Mouse (Mus musculus) hindbrain, embryonic 12.5 days (tissue): ENCODE results near the gene Cpped1. TPM values are rescaled to one million over a fixed set of nuclear protein-coding genes. Genes with fewer than 3 reads are reported as not detected.

ENCODE experiments used
- ATAC-seq: fragments of 200-750 bp; cut with Nextera tagmentation; 2 replicates; pipeline ENCODE4 v1.8.0; 2017; ENCODE audit warnings: moderate TSS enrichment; ENCODE audit not compliant: low FRiP score
- H3K27ac ChIP-seq: fragments of 300-500 bp; sonication (generic); 2 replicates; pipeline ENCODE4 v1.5.1; 2016; ENCODE audit warnings: mild to moderate bottlenecking
- H3K27me3 ChIP-seq: fragments of 300-500 bp; sonication (generic); 2 replicates; pipeline ENCODE4 v1.6.1; 2016; ENCODE audit warnings: mild to moderate bottlenecking
- H3K36me3 ChIP-seq: fragments of 300-500 bp; sonication (generic); 2 replicates; pipeline ENCODE4 v1.6.1; 2016; ENCODE audit warnings: mild to moderate bottlenecking
- H3K4me1 ChIP-seq: fragments of 300-500 bp; sonication (generic); 2 replicates; pipeline ENCODE4 v1.6.1; 2016
- H3K4me2 ChIP-seq: fragments of 300-500 bp; sonication (generic); replicated peaks from 2 replicates; pipeline ENCODE4 v1.6.1; 2016; ENCODE audit warnings: mild to moderate bottlenecking
- H3K4me3 ChIP-seq: fragments of 300-500 bp; sonication (generic); 2 replicates; pipeline ENCODE4 v1.5.1; 2016; ENCODE audit warnings: mild to moderate bottlenecking
- H3K9ac ChIP-seq: fragments of 300-500 bp; sonication (generic); 2 replicates; pipeline ENCODE4 v1.6.1; 2016; ENCODE audit warnings: mild to moderate bottlenecking, moderate library complexity
- H3K9me3 ChIP-seq: fragments of 300-500 bp; sonication (generic); replicated peaks from 2 replicates; pipeline ENCODE4 v1.6.1; 2016; ENCODE audit warnings: mild to moderate bottlenecking
- WGBS: fragments of 180-500 bp; shearing (Covaris S2); methylation state at CpG from one replicate; pipeline ENCODE4 v1.1.7; 2016; 5-methylcytosine and 5-hydroxymethylcytosine counted together
- polyA plus RNA-seq: library from polyadenylated mRNA; unstranded; fragments of >200 nt; fragmentation: Nextera tagmentation; extraction: Ambion mirVana; gene quantifications from 2 replicates; pipeline ENCODE4 v1.2.1, GENCODE M21; 2016

Cpped1 gene
- polyA plus RNA-seq, 1 experiment from 2014 or later = 14.6 TPM

DNA sequence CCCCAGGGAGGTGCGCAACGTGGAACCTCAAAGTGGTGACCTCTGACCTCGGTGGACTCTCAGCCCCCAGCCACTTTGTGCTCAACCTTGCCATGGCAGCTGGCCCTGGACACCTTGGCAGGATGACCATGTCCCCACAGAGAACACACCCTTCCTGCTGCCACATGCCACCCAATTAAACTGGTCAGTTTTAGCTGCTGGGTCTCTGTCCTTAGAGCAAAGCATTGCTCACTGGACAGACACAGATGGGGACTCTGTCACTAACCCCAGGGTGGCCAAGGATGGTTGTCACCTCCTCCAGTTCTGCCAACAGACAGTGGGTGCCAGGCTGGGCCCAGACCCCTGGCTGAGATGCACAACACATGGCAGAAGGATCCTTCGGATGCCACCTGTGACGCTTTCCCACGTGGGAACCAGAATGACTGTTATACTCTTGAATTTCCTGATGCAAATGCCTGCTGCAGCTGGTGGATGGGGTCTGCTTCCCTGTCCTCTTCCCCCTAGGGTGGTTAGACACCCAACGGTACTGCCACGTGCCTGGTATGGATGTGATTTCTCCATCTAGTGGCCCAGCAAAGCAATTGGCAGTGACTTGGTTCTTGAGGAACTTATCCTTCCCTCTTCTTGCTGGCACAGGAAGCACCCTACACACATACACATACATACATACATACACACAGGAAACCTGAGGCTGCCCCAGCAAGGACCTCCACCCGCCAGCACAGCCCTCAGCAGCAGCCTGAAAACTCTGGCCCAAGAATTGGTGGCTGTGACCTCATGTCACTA lies 153.8 kb downstream of the Cpped1 start:
- H3K4me1 ChIP-seq = no peaks in the 10 kb centered on the region
- H3K9ac ChIP-seq = no peak overlapping the region
- no peaks in the 10 kb centered on the region for H3K9me3 ChIP-seq
- ATAC-seq = no peak
- H3K4me3 ChIP-seq = no peak overlapping the region
- H3K27me3 ChIP-seq = no peaks in the 10 kb centered on the region
- 85% methylated on average over 9 of the region's 9 CpGs for WGBS
- H3K36me3 ChIP-seq = no peaks in the 10 kb centered on the region
- H3K27ac ChIP-seq = no peak overlapping the region
- no peak overlapping the region for H3K4me2 ChIP-seq

DNA sequence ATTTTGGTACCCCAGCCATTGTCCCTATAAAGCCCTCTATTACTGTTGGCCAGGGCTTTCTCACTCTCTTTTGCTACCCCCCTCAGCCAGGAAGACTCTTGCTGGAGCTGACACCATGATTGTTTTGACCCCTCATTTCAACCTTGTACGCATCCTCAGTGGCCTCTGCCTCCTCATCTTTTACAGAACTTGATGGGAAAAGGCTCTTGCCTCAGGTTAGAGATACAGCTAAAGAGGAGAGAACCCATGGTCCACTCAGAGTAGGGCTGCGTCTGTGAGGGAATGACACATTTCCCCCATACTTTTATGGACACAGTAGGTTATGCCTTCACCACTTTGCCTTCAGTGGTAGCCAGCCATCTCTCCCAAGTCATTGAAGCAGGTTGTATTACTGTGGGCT lies 155.1 kb downstream of the Cpped1 start:
- H3K9me3 ChIP-seq = no peaks in the 10 kb centered on the region
- H3K27ac ChIP-seq = no peak overlapping the region
- H3K4me1 ChIP-seq = no peaks in the 10 kb centered on the region
- H3K27me3 ChIP-seq = no peaks in the 10 kb centered on the region
- H3K4me3 ChIP-seq = no peak overlapping the region
- WGBS = 89% methylated on average over 2 of the region's 2 CpGs
- H3K36me3 ChIP-seq = no peaks in the 10 kb centered on the region
- H3K9ac ChIP-seq = no peak overlapping the region
- no peak overlapping the region for H3K4me2 ChIP-seq
- ATAC-seq = no peak

Other genes with a start within 250 kb of the Cpped1 start
- gene Shisa9, start 74.7 kb upstream of the Cpped1 start, polyA plus RNA-seq = 2.5 and 3.7 TPM in 2 replicates